Mouse (Mus musculus): ENCODE measurements at regions not wholly inside any gene's neighbourhood (a gene's known extent, or its start where the extent isn't known, plus 50 kb on each side); places are given as distances from the start of the nearest gene placed in this dataset.

- DNase-seq (ENCODE audit: low spot score in 2 of 2), result peak in 1 of 2 experiments; percentile 75
These were observed 62.9 kb downstream of the Amer3 start for GRCm38 (mm10) chr1:34642304-34642893.

GRCm38 (mm10) chr1:34653963-34654644 lies 74.6 kb downstream of the Amer3 start:
- no peak for DNase-seq (ENCODE audit: low spot score in 2 of 2)

GRCm38 (mm10) chr1:34657481-34657880 lies 78.0 kb downstream of the Amer3 start:
- DNase-seq (ENCODE audit: low spot score in 2 of 2), result no peak

GRCm38 (mm10) chr1:34663875-34664547 lies 84.6 kb downstream of the Amer3 start:
- DNase-seq (ENCODE audit: low spot score in 2 of 2), result no peak

GRCm38 (mm10) chr1:34664816-34665511 lies 85.5 kb downstream of the Amer3 start:
- no peak for DNase-seq (ENCODE audit: low spot score in 2 of 2)

GRCm38 (mm10) chr1:34665512-34665854 lies 86.0 kb downstream of the Amer3 start:
- no peak for DNase-seq (ENCODE audit: low spot score in 2 of 2)

GRCm38 (mm10) chr1:34666226-34666662 lies 86.8 kb downstream of the Amer3 start:
- DNase-seq (ENCODE audit: low spot score in 2 of 2), result no peak

GRCm38 (mm10) chr1:34677105-34677741 lies 97.8 kb downstream of the Amer3 start:
- no peak for DNase-seq (ENCODE audit: low spot score in 2 of 2)

GRCm38 (mm10) chr1:34677832-34678733 lies 98.6 kb downstream of the Amer3 start:
- DNase-seq (ENCODE audit: low spot score in 2 of 2), result peak; percentile 63 to 77

- no peak for DNase-seq (ENCODE audit: low spot score in 2 of 2)
These were observed 99.2 kb downstream of the Amer3 start for GRCm38 (mm10) chr1:34678734-34679068.

GRCm38 (mm10) chr1:34686539-34686938 lies 107.1 kb downstream of the Amer3 start:
- no peak for DNase-seq (ENCODE audit: low spot score in 2 of 2)

- no peak for DNase-seq (ENCODE audit: low spot score in 2 of 2)
These were observed 117.1 kb downstream of the Amer3 start for GRCm38 (mm10) chr1:34696533-34696932.

- DNase-seq (ENCODE audit: low spot score in 2 of 2), result no peak
These were observed 121.0 kb downstream of the Amer3 start for GRCm38 (mm10) chr1:34700237-34701030.

GRCm38 (mm10) chr1:34701436-34701835 lies 122.0 kb downstream of the Amer3 start:
- DNase-seq (ENCODE audit: low spot score in 2 of 2), result no peak

GRCm38 (mm10) chr1:34709089-34709488 lies 129.6 kb downstream of the Amer3 start:
- DNase-seq (ENCODE audit: low spot score in 2 of 2), result no peak

GRCm38 (mm10) chr1:34722674-34723073 lies 120.2 kb downstream of the Fam168b start:
- peak in 1 of 2 experiments; percentile 54 for DNase-seq (ENCODE audit: low spot score in 2 of 2)

- DNase-seq (ENCODE audit: low spot score in 2 of 2), result no peak
These were observed 110.7 kb downstream of the Fam168b start for GRCm38 (mm10) chr1:34732156-34732555.

GRCm38 (mm10) chr1:34733026-34733913 lies 109.6 kb downstream of the Fam168b start:
- DNase-seq (ENCODE audit: low spot score in 2 of 2), result no peak
